Mouse (Mus musculus) kidney, postnatal 36 days (tissue): ENCODE measurements around the gene Fhl5.
"Not testable (repeated sequence)": the region's sequence is repeated elsewhere in the genome, so short reads cannot be mapped to it uniquely, and the experiment has no call there.

Source experiments
- DNase-seq, 2 experiments: peaks; one replicate each; pipeline ENCODE4 v3.0.0; 2021 to 2022; ENCODE audit warnings: mixed read lengths in 2 of 2

Gene Fhl5

GRCm38 (mm10) chr4:25242776-25243175 lies at the start of gene Fhl5:
Gene Fhl5 (minus strand): TSS chr4:25242876.
- DNase-seq: no peak

GRCm38 (mm10) chr4:25285002-25285401 lies 42.3 kb upstream of the Fhl5 start:
- DNase-seq: not testable (repeated sequence)

- peak; percentile 97 to 99 for DNase-seq
Observed at GRCm38 (mm10) chr4:25281671-25282038, 39.0 kb upstream of the Fhl5 start, which contains the start of gene Ufl1. Gene Ufl1 (minus strand): TSS chr4:25281821.

GRCm38 (mm10) chr4:25280938-25281670 lies 38.4 kb upstream of the Fhl5 start:
- peak in 1 of 2 experiments; percentile 62 for DNase-seq

GRCm38 (mm10) chr4:25272861-25273627 lies 30.4 kb upstream of the Fhl5 start:
- DNase-seq: no peak

GRCm38 (mm10) chr4:25271926-25272325 lies 29.2 kb upstream of the Fhl5 start:
- DNase-seq: no peak

- DNase-seq: no peak
Observed at GRCm38 (mm10) chr4:25267144-25267543, 24.5 kb upstream of the Fhl5 start.

GRCm38 (mm10) chr4:25257822-25258398 lies 15.2 kb upstream of the Fhl5 start:
- no peak for DNase-seq

GRCm38 (mm10) chr4:25235663-25236062 lies 7.0 kb downstream of the Fhl5 start:
- DNase-seq: not testable (repeated sequence)

- not testable (repeated sequence) for DNase-seq
Observed at GRCm38 (mm10) chr4:25233767-25234166, 8.9 kb downstream of the Fhl5 start.

- DNase-seq: no peak
Observed at GRCm38 (mm10) chr4:25232546-25232945, 10.1 kb downstream of the Fhl5 start.

- DNase-seq: no peak
Observed at GRCm38 (mm10) chr4:25227527-25227926, 15.1 kb downstream of the Fhl5 start.

GRCm38 (mm10) chr4:25221927-25222326 lies 20.7 kb downstream of the Fhl5 start:
- DNase-seq: no peak

- DNase-seq: no peak
Observed at GRCm38 (mm10) chr4:25213451-25213850, 29.2 kb downstream of the Fhl5 start.

GRCm38 (mm10) chr4:25206166-25206565 lies 36.5 kb downstream of the Fhl5 start:
- DNase-seq: no peak

- no peak for DNase-seq
Observed at GRCm38 (mm10) chr4:25197310-25197709, 45.4 kb downstream of the Fhl5 start.

GRCm38 (mm10) chr4:25179617-25180208 lies 63.0 kb downstream of the Fhl5 start:
- peak in 1 of 2 experiments; percentile 7 for DNase-seq
